Mouse (Mus musculus): ENCODE data around the gene Cul7.

DNA sequence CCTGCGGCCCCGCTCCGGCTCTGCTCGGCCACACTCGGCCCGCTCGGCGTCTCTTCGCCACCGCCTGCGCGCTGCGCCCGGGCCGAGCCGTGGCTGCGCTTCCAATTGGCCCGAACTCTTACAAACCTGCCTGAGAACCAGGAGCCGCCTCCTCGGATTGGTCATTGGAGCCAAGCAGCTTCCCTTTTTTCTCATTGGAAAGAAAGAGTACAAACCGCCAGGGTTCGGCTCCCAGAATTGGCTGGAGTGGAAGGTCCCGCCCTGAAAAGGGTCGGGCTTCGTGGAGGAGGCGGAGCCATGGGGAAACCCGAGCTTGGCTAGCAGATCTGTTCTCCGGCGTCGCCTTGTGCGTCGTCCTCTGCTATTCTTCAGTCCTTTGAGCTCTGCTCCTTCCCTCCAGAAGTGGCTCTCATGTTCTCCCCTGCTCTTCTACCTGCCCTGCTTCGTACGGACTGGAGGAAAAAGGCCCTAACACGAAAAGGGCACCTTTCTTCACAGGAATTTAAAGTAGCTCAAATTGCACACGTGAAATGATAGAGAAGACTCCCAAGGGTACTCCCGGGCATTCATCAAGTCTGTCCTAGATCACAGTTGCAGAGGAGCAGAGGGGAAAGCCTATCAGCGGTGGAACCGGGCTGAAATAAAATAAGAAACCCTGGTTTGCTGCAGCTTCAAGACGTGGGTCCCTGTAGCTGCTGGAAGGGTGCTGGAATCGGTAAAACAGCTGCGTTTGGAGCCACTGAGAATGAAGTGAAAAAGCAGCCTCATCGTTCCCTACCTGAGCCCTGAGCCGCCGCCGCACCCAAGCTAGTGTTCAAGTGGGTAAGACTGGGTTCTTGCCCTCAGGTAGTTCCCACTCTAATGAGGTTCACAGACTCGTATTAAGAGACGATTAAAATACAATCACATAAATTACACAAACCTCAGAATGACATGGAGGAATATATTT is 55.0 kb downstream of the Cul7 start, which contains the start of gene Ppp2r5d:
- TF ChIP-seq MAX (IDR thresholded peaks at IDR 0.05; ENCODE audit: low read depth): no peak
- peak; percentile 83 for TF ChIP-seq POLR2A (IDR thresholded peaks at IDR 0.05; ENCODE audit: insufficient read length, low read depth)
- no peak for TF ChIP-seq USF1 (IDR thresholded peaks at IDR 0.05; ENCODE audit: low read depth)
- no peak for TF ChIP-seq MYOG (IDR thresholded peaks at IDR 0.05; ENCODE audit: control insufficient read depth in 1 of 3, insufficient read depth in 1 of 3, insufficient read length in 2 of 3, low read depth in 2 of 3)
- TF ChIP-seq E2F4 (IDR thresholded peaks at IDR 0.05; ENCODE audit: insufficient read depth): no peak
- no peak for TF ChIP-seq SRF (IDR thresholded peaks at IDR 0.05; ENCODE audit: control insufficient read depth, insufficient read length, low read depth)
- no peak for TF ChIP-seq TCF12 (IDR thresholded peaks at IDR 0.05; ENCODE audit: insufficient read depth, poor library complexity, severe bottlenecking)
- TF ChIP-seq CEBPB (IDR thresholded peaks at IDR 0.05; ENCODE audit: insufficient read depth, poor library complexity, severe bottlenecking): no peak
- TF ChIP-seq POLR2AphosphoS2 (IDR thresholded peaks at IDR 0.05; ENCODE audit: insufficient read length, low read depth): peak; percentile 58
- TF ChIP-seq REST (IDR thresholded peaks at IDR 0.05; ENCODE audit: insufficient read depth, insufficient read length): no peak
- TF ChIP-seq MYOD1 (IDR thresholded peaks at IDR 0.05; ENCODE audit: control insufficient read depth in 1 of 3, insufficient read length in 2 of 3, low read depth in 2 of 3): no peak
- TF ChIP-seq TCF3 (IDR thresholded peaks at IDR 0.05; ENCODE audit: insufficient read length, low read depth): no peak
